ENCODE assay signal across 16 mouse cellular contexts in genomic region chr5:53494536-53495159, GRCm38 (mm10). TPM values are rescaled to one million over a fixed set of nuclear protein-coding genes. Genes with fewer than 3 reads are reported as not detected.
A peak's percentile ranks its signal among the peaks of the same experiment; 100 is the strongest.
DNase-seq lines count a peak whose midpoint lies in the region; ATAC-seq and TF ChIP-seq lines count a peak whose summit lies in the region.
"Had no signal": no experiment of that assay in that cellular context is flagged by ENCODE, and none has a peak within 500 bp of the region (broad histone marks: within the 10 kb centered on the region; RNA-seq: fewer than 3 reads in every experiment).

No protein-coding gene starts in this region.

- intact Hi-C loops in heart, postnatal 25 days (cut with DNase I), result no loop called here

- WGBS in midbrain, postnatal 0 days, result 92% methylated on average over 17 of the region's 17 CpGs

- H3K27ac ChIP-seq in midbrain, postnatal 0 days (ENCODE audit: low read depth, low read length), result no peak overlapping the region
- H3K27ac ChIP-seq: forebrain, embryonic 15.5 days; limb, embryonic 13.5 days; midbrain, embryonic 13.5 days had no signal

- no peaks in the 10 kb centered on the region for H3K9me3 ChIP-seq in midbrain, postnatal 0 days (ENCODE audit: low read length)
- H3K9me3 ChIP-seq: forebrain, embryonic 15.5 days; limb, embryonic 13.5 days; midbrain, embryonic 13.5 days had no signal

- no peak overlapping the region for H3K9ac ChIP-seq in midbrain, postnatal 0 days (replicated peaks; ENCODE audit: low read length, poor library complexity, severe bottlenecking)
- H3K9ac ChIP-seq: forebrain, embryonic 15.5 days; limb, embryonic 13.5 days; liver, postnatal 0 days; midbrain, embryonic 13.5 days had no signal

- no peak overlapping the region for H3K4me2 ChIP-seq in midbrain, postnatal 0 days (ENCODE audit: low read depth, low read length, poor library complexity, severe bottlenecking)
- H3K4me2 ChIP-seq: forebrain, embryonic 15.5 days; limb, embryonic 13.5 days; midbrain, embryonic 13.5 days had no signal

- H3K27me3 ChIP-seq in midbrain, postnatal 0 days (ENCODE audit: insufficient read depth, low read length), result no peaks in the 10 kb centered on the region
- H3K27me3 ChIP-seq: forebrain, embryonic 15.5 days; midbrain, embryonic 13.5 days had no signal

- TF ChIP-seq CTCF in midbrain, postnatal 0 days (IDR thresholded peaks at IDR 0.05), result no peak

- no peaks in the 10 kb centered on the region for H3K4me1 ChIP-seq in midbrain, postnatal 0 days (ENCODE audit: insufficient read depth, low read length)
- H3K4me1 ChIP-seq: forebrain, embryonic 15.5 days; limb, embryonic 13.5 days; midbrain, embryonic 13.5 days had no signal

- ATAC-seq in midbrain, postnatal 0 days (ENCODE audit: low FRiP score), result no peak
- ATAC-seq: CD4-positive, CD25-positive, alpha-beta regulatory T cell, adult 4 months; forebrain, embryonic 15.5 days; liver, postnatal 0 days; midbrain, embryonic 13.5 days had no signal

- peak; percentile 51 for DNase-seq in cerebellum, adult 11-12 months
- peak; percentile 62 for DNase-seq in cerebellum, adult 9-11 months
- peak; percentile 21 for DNase-seq in left cerebral cortex, adult 11 months (ENCODE audit: low spot score)
- peak; percentile 20 for DNase-seq in right cerebral cortex, postnatal 14 days
- DNase-seq in heart, postnatal 25 days (ENCODE audit: low spot score), result no peak
- DNase-seq in lung, postnatal 36 days, result no peak
- DNase-seq in midbrain, postnatal 0 days (ENCODE audit: low spot score), result no peak
- DNase-seq: heart, adult 11 months; heart, postnatal 10 days; liver, postnatal 0 days; lung, postnatal 4 days; thymus, adult 2 months had no signal

- no peak overlapping the region for H3K4me3 ChIP-seq in midbrain, postnatal 0 days (ENCODE audit: low read depth, low read length)
- H3K4me3 ChIP-seq: forebrain, embryonic 15.5 days; limb, embryonic 13.5 days; midbrain, embryonic 13.5 days had no signal

- no peaks in the 10 kb centered on the region for H3K36me3 ChIP-seq in midbrain, postnatal 0 days (ENCODE audit: insufficient read depth, low read length)
- H3K36me3 ChIP-seq: forebrain, embryonic 15.5 days; limb, embryonic 13.5 days; midbrain, embryonic 13.5 days had no signal

RNA-seq across cellular contexts. Expression of gene Rbpj, which starts 28.7 kb away (rescaled TPM):
- 10 to 100 TPM; 23.4 to 32.5 TPM for total RNA-seq in heart, postnatal 25 days (2021)
- 21.0 and 23.7 TPM in 2 replicates for total RNA-seq in midbrain, postnatal 0 days (2014; rRNA removed)
- polyA plus RNA-seq in midbrain, postnatal 0 days (2015; fragmentation: Nextera tagmentation; extraction: Ambion mirVana), result 14.5 and 14.8 TPM in 2 replicates

Comparison
In these comparisons a context has a peak if more than half of its experiments do, and no peak if none do; other contexts are left out.
1. DNase-seq: peak in cerebellum, adult 11-12 months (single experiment), cerebellum, adult 9-11 months (single experiment), left cerebral cortex, adult 11 months (single experiment) and right cerebral cortex, postnatal 14 days (single experiment); none in heart, postnatal 25 days (single experiment), lung, postnatal 36 days (single experiment) and midbrain, postnatal 0 days (single experiment).